Mouse (Mus musculus): ENCODE results near the gene Slc30a7.

Slc30a7 gene

GRCm38 (mm10) chr3:116006978-116007940 lies at the start of gene Slc30a7, which contains the start of gene Extl2:
Gene Slc30a7 (minus strand): TSS chr3:116007406.
Gene Extl2 (plus strand): TSS chr3:116007462.
- peak; percentile 94 to 95 for DNase-seq

DNA sequence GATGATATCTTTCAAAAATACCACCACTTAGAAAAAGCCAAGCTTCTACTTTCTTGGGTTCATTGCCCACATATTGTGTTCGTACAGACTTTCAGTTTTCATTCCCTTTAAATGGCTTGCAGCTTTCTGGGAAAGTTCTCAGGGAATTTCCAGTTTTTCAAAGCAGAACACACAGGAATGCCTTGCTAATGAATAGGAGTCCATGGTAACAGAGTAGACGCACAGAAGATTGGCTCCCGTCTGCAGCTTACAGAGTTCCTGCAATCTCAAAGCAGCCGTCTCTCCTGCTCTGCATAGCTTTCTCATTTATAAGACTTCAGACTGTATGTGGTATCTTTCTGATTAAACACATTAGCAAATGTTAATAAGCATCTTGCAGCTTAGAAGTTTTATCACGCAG lies 39.8 kb upstream of the Slc30a7 start:
- DNase-seq = no peak

DNA sequence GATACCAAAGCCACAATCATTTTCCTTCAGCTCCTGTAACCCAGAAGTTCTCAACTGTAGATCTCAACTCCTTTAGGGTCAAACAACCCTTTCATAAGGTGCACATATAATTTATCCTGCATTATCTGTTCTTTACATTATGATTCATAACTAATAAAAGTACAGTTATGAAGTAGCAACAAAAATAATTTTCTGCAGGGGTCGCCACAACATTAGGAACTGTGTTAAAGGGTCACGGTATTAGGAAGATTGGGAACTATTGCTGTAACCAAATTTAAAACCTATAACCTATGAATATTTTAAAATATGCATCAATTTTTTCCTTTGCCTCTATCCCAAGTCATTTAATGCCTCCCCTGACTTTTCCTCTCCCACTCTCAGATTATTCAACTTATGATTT lies 38.8 kb upstream of the Slc30a7 start:
- DNase-seq = no peak

GRCm38 (mm10) chr3:116040776-116041175 lies 33.6 kb upstream of the Slc30a7 start:
- DNase-seq = peak; percentile 18 to 40

GRCm38 (mm10) chr3:116033871-116034222 lies 26.6 kb upstream of the Slc30a7 start:
- DNase-seq = peak; percentile 40 to 76

DNA sequence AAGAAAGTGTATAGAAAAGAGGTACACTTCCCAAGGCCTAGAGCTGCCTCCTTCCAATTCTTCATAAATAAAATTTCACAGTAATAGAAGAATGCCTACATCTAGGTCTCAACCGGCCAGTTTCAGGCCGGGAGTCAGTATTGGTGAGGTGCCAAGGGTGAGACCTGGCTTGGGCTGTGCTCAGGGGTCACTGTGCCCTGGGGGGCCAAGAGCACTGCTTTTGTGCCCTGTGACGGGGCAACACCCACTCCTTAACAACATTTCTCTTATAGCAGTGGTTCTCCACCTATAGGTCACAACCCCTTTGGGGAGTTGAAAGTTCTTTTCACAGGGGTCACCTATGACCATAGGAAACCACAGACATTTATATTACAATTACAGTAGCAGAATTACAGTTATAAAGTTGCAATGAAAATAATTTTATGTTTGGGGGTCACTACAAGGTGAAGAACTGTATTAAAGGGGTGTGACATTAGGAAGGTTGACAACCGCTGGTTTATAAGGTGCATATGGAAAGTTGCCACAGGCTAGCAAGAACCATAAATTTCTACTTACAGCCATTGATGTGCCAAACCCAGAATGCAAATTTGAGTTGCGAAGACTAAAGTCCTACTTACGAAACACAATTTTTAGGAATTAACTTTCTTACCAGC lies 26.1 kb upstream of the Slc30a7 start:
- no peak for DNase-seq

- no peak for DNase-seq
These were observed 23.1 kb upstream of the Slc30a7 start for GRCm38 (mm10) chr3:116030152-116030788.

- no peak for DNase-seq
These were observed 19.8 kb upstream of the Slc30a7 start for GRCm38 (mm10) chr3:116026996-116027395.

- DNase-seq = peak; percentile 52 to 55
These were observed 18.5 kb upstream of the Slc30a7 start for GRCm38 (mm10) chr3:116025701-116026100.

DNA sequence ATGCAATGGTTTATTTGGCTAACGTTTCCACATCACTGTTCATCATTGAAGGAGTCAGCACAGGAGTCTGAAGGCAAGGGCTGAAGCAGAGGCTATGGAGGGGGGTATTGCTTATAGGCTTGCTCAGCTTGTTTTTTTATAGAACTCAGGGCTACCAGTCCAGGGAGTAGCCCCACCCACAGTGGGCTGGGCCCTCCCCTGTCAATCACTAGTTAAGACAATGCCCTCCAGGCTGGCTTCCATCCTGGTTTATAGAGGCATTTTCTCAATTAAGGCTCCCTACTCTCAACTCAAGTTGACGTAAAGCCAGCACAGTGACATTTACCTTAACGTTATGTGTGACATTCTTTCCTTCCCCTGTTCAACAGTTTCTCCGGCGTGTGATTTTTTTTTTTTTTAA lies 17.5 kb upstream of the Slc30a7 start:
- DNase-seq = no peak

DNA sequence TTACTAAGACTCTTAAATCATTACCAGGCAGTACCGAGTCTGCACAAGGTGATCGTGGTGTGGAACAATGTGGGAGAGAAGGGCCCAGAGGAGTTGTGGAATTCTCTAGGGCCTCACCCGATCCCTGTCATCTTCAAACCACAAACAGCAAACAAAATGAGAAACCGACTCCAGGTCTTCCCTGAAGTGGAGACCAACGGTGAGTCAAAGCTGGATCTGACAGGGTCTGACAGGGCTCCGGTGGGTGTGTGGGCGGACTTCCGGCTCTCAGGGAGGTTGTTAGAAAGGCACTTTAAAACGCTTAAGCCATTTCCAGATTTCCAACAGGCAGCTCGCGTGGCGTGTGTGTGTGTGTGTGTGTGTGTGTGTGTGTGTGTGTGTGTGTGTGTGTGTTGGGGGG lies 17.0 kb upstream of the Slc30a7 start:
- no peak for DNase-seq

DNA sequence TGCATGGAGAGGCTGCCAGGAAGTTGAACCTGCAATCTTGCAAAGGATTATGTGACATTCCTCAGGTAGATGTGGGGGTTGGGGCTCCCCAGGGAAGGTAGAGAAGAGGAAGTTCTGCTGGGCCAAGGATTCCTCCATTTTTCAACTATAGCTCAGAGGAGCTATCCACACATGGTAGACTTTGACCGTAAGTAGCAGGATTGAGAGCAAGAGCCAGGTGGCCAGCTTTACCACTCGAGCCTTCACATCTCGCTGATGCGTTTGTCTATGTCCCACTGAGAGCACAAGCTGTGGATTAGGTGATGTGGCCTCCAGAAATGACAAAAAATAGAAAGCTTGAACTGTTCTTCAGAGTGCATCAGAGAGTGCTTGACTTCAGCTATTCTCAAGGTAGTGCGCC lies 11.9 kb upstream of the Slc30a7 start:
- no peak for DNase-seq

GRCm38 (mm10) chr3:116018606-116019005 lies 11.4 kb upstream of the Slc30a7 start:
- peak; percentile 39 to 46 for DNase-seq

GRCm38 (mm10) chr3:116016116-116016515 lies 8.9 kb upstream of the Slc30a7 start:
- DNase-seq = peak; percentile 59 to 64

DNA sequence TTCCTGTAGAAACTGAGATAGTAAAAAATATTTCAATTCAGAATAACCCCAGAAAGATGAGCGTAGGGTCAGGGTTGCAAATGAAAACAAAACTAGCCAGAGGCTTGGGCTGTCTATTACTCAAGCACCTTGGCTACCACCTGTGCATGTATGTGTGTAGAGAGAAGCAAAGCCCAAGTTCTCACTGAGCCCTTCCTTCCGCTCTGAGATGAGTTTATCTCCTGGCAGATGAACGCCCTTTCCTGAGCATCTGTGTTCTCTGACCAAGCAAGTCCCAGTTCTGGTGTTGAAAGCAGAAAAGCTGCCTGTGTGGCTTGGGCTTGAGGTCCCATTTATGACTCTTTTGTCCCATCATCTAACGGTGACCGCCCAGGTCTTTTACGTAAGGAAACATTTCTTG lies 7.7 kb upstream of the Slc30a7 start:
- DNase-seq = no peak

- DNase-seq = peak; percentile 18 to 36
These were observed 2.6 kb upstream of the Slc30a7 start for GRCm38 (mm10) chr3:116009622-116010344.

DNA sequence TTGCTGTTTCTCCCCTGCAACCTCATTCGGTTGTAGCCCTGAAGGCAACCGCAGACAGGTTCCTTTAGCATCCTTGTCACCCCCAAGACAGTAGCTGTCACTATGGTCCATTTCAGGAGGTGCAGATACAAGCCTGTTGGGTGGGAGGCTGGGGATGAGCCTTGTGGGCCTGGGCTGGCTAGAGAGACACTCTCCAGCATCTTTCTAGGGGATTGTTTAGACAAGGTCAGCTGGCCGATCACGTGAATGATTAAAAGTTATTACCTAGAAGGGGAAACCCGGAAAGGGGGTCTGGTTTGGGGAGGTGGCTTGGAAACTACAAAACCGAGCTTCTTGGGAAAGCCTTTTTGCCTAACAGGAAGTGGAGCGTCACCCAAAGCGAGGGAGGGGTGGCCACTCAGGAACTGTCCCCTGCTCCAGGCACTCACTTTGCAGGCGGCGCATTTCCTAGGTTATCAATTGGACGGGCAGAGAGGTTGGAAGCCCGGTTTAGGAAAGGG lies 785 bp upstream of the Slc30a7 start:
- peak; percentile 90 to 92 for DNase-seq

DNA sequence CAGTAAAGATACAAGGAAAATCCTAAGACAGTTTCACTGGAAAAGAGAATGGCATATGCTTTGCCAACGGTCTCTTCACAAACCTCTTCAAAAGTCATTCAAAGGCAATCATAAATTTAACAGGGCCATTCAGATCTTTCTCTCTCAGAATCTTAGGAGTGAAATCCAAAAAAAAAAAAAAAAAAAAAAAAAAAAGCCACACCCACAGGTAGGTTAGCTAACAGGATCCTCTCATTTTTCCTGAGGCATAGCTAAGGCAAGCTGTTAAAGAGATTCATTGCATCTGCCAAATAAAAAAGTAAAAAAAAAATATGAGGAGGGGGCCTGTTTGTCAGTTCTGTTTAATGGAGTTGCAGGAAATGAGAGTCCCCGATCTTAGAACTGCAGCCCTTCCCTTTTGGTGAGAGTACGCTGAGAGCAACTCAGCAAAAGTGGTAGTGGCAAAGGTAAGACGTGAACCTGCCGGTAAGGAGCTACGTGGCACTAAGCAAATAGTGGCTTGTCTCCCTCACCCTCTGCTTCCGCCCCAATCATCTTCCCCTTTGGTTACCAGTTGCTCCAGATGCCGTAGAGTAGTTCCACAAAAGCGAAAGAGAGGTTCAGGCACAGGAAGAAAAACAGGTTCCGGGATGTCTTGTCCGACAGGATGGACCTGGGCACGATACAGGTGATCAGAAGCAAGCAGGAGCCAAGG lies 775 bp downstream of the Slc30a7 start:
- no peak for DNase-seq

- DNase-seq = no peak
These were observed 10.3 kb downstream of the Slc30a7 start for GRCm38 (mm10) chr3:115996929-115997328.

DNA sequence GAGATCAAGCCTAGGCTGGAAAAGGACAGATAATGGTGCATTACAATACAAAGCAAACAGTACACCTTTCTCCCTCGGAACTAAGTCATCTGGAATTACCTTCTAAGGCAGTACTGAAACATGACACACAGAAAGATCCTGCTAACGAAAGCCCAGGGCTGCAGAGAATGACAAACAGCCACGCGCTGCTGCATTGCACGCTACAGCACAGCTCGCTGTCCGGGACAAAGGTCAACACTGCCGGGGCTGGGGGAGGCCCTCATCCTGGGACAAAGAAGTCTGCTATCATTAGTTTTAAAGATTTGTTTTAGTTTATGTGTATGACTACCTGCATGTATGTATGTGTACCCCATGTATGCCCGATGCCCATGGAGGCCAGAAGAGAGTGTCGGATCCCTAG lies 14.2 kb downstream of the Slc30a7 start:
- no peak for DNase-seq

- no peak for DNase-seq
These were observed 14.6 kb downstream of the Slc30a7 start for GRCm38 (mm10) chr3:115992588-115992987.

- DNase-seq = no peak
These were observed 15.1 kb downstream of the Slc30a7 start for GRCm38 (mm10) chr3:115992103-115992502.

All from cerebellum, postnatal 10 days (tissue).